In genomic region chr13:94178401-94179040, GRCm38 (mm10) we compare ENCODE assay signal across 8 mouse cellular contexts.
A peak's percentile ranks its signal among the peaks of the same experiment; 100 is the strongest.
DNase-seq lines count a peak whose midpoint lies in the region; ATAC-seq and TF ChIP-seq lines count a peak whose summit lies in the region.
"Had no signal": no experiment of that assay in that cellular context is flagged by ENCODE, and none has a peak within 500 bp of the region (broad histone marks: within the 10 kb centered on the region; RNA-seq: fewer than 3 reads in every experiment).

No protein-coding gene starts in this region.

- WGBS in cerebellum, adult 2 months, result 4% methylated on average over 11 of the region's 11 CpGs
- 23% methylated on average over 11 of the region's 11 CpGs for WGBS in hindbrain, postnatal 0 days
- WGBS in lung, postnatal 0 days, result 57% methylated on average over 11 of the region's 11 CpGs

- no peak overlapping the region; the same call in 1 of the 2 replicates for H3K9ac ChIP-seq in hindbrain, postnatal 0 days (replicated peaks; ENCODE audit: low read length)
- no peak overlapping the region for H3K9ac ChIP-seq in lung, postnatal 0 days (replicated peaks; ENCODE audit: low read depth)

- H3K4me1 ChIP-seq in cerebellum, adult 2 months (ENCODE audit: control insufficient read depth, insufficient read depth, low read length), result peaks cover 20% of the 10 kb centered on the region; the same call in 1 of the 2 replicates
- H3K4me1 ChIP-seq in hindbrain, postnatal 0 days (ENCODE audit: insufficient read depth, low read length), result peaks cover 7% of the 10 kb centered on the region
- peaks cover 12% of the 10 kb centered on the region; the same call in 1 of the 2 replicates for H3K4me1 ChIP-seq in lung, postnatal 0 days (ENCODE audit: insufficient read depth, low read depth, low read length)

- ATAC-seq in hindbrain, postnatal 0 days, result peak; percentile 92
- ATAC-seq in lung, postnatal 0 days, result peak; percentile 61
- ATAC-seq in inflammation-experienced regulatory T-cells, adult 6 months, result no peak

- H3K27ac ChIP-seq in cerebellum, adult 2 months (ENCODE audit: insufficient read depth, low read length), result peak overlapping the region; percentile 72
- H3K27ac ChIP-seq in hindbrain, postnatal 0 days, result peak overlapping the region; percentile 77
- 0 out of 2 replicates have a peak overlapping the region, but pooled peaks have one; percentile 20 for H3K27ac ChIP-seq in lung, postnatal 0 days (ENCODE audit: low read length)

- TF ChIP-seq POLR2A in cerebellum, adult 2 months (IDR thresholded peaks at IDR 0.05; ENCODE audit: borderline replicate concordance, insufficient read depth, low read length), result no peak

- TF ChIP-seq CTCF in cerebellum, adult 2 months (IDR thresholded peaks at IDR 0.05; ENCODE audit: borderline replicate concordance, insufficient read depth, low read depth, low read length), result no peak
- TF ChIP-seq CTCF in hindbrain, postnatal 0 days (IDR thresholded peaks at IDR 0.05; ENCODE audit: low read depth), result no peak
- TF ChIP-seq CTCF in lung, postnatal 0 days (IDR thresholded peaks at IDR 0.05), result no peak

- no peak for TF ChIP-seq EP300 in lung, postnatal 0 days (IDR thresholded peaks at IDR 0.05)

- peak; percentile 72 for DNase-seq in adrenal gland, postnatal 14 days
- peak; percentile 87 to 95 for DNase-seq in cerebellum, adult 2 months
- DNase-seq in gastrocnemius, adult 18-20 months (ENCODE audit: low spot score), result peak; percentile 84
- DNase-seq in hindbrain, postnatal 0 days (ENCODE audit: low spot score), result peak; percentile 89
- DNase-seq in lung, postnatal 0 days (ENCODE audit: low spot score), result peak; percentile 63
- DNase-seq in thymus, postnatal 4 days, result peak; percentile 49

- H3K9me3 ChIP-seq in hindbrain, postnatal 0 days (ENCODE audit: low read length), result no peaks in the 10 kb centered on the region
- no peaks in the 10 kb centered on the region for H3K9me3 ChIP-seq in lung, postnatal 0 days (ENCODE audit: low read length)
- H3K9me3 ChIP-seq: megakaryocyte, embryonic 14.5 days had no signal

- no peaks in the 10 kb centered on the region for H3K27me3 ChIP-seq in cerebellum, adult 2 months (ENCODE audit: control insufficient read depth, insufficient read depth, low read length)
- H3K27me3 ChIP-seq in hindbrain, postnatal 0 days (ENCODE audit: insufficient read depth, low read length), result no peaks in the 10 kb centered on the region
- H3K27me3 ChIP-seq in lung, postnatal 0 days (replicated peaks; ENCODE audit: insufficient read depth, low read length), result no peaks in the 10 kb centered on the region

- peak overlapping the region; percentile 30; the same call in 1 of the 2 replicates for H3K4me2 ChIP-seq in hindbrain, postnatal 0 days (ENCODE audit: low read depth, low read length)
- no peak overlapping the region for H3K4me2 ChIP-seq in lung, postnatal 0 days (replicated peaks; ENCODE audit: low read depth, low read length)

- H3K36me3 ChIP-seq in hindbrain, postnatal 0 days (ENCODE audit: insufficient read depth, low read length), result no peaks in the 10 kb centered on the region
- H3K36me3 ChIP-seq in lung, postnatal 0 days (ENCODE audit: insufficient read depth, low read length), result no peaks in the 10 kb centered on the region

- H3K4me3 ChIP-seq in cerebellum, adult 2 months (replicated peaks; ENCODE audit: insufficient read depth, low read depth, low read length), result peak overlapping the region; percentile 21
- no peak overlapping the region for H3K4me3 ChIP-seq in hindbrain, postnatal 0 days (ENCODE audit: low read length)
- H3K4me3 ChIP-seq in lung, postnatal 0 days (ENCODE audit: low read depth, low read length), result no peak overlapping the region
- H3K4me3 ChIP-seq: megakaryocyte, embryonic 14.5 days had no signal

Comparison
In these comparisons a context has a peak if more than half of its experiments do, and no peak if none do; other contexts are left out.
1. H3K27ac ChIP-seq: peak in every context shown above with its lines; median percentile 77 in hindbrain, postnatal 0 days; 72 in cerebellum, adult 2 months; 20 in lung, postnatal 0 days.